Mouse (Mus musculus) cortical plate, adult 2 months (tissue): ENCODE measurements at regions not wholly inside any gene's neighbourhood (a gene's known extent, or its start where the extent isn't known, plus 50 kb on each side); places are given as distances from the start of the nearest gene placed in this dataset.

Experiments used
- H3K27ac ChIP-seq: fragments of 200-500 bp; 2 replicates; pipeline ENCODE4 v1.5.1; 2012; ENCODE audit warnings: low read length, control low read depth, inconsistent platforms; ENCODE audit not compliant: insufficient read depth
- H3K4me1 ChIP-seq: fragments of 200-500 bp; 2 replicates; pipeline ENCODE4 v1.6.1; 2011; ENCODE audit warnings: low read length; ENCODE audit not compliant: control insufficient read depth, insufficient read depth
- H3K4me3 ChIP-seq: fragments of 200-500 bp; 2 replicates; pipeline ENCODE4 v1.5.1; 2011; ENCODE audit warnings: mild to moderate bottlenecking, low read length, control low read depth; ENCODE audit not compliant: insufficient read depth
- CTCF ChIP-seq: fragments of 200-500 bp; IDR thresholded peaks from 2 replicates; pipeline ENCODE4 v1.5.1; 2011; ENCODE audit warnings: mild to moderate bottlenecking, control low read depth, low read length; ENCODE audit not compliant: insufficient read depth; ENCODE audit errors: extremely low read depth
- POLR2A ChIP-seq: fragments of 200-500 bp; IDR thresholded peaks from 2 replicates; pipeline ENCODE4 v1.6.1; 2011; ENCODE audit warnings: mild to moderate bottlenecking, low read length, control low read depth; ENCODE audit not compliant: insufficient read depth; ENCODE audit errors: extremely low read depth

DNA sequence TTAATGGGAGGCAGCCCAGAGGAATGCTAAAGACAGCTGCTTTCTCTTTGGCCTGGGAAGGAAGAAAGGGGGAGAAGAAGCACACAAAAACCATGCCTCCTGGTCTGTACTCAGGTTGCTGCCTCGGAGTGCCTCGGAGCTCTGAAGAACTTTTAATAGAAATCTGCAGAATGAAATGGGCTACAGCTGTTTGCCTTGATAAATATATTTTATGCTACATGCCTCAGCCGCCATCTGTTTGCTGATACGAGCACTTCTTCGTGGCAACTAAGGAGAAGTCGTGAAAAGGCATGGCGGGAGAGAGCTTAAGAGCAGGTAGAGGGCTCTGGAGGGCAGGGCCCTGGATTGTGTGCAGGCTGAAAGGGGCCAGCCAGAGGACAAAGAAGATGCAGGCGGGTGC lies 69.5 kb upstream of the Kirrel3 start:
- peaks cover 10% of the 10 kb centered on the region; the same call in 1 of the 2 replicates for H3K4me1 ChIP-seq
- TF ChIP-seq POLR2A (no peak), CTCF (no peak)
- no peak overlapping the region for H3K27ac ChIP-seq
- H3K4me3 ChIP-seq, result no peak overlapping the region

DNA sequence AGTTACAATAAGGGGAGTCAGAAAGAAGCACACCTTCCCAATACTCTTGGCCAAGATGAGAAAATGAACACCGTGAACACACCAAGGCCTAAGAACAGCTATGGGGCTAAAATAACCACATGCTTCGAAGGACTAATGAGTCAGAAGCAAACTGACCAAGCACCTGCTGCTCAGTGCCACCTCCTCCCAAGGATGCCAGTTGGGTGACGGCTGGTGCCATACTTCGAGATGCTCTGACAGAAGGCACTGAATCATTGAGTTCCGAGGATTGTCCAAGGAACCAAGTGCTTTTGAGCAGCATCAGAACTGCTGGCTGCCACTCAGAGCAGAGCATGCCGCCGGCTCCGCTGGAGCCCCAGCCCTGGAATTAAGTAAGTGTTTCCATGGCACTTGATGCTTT lies 67.6 kb upstream of the Kirrel3 start:
- peaks cover 6% of the 10 kb centered on the region for H3K4me1 ChIP-seq
- no peak for TF ChIP-seq CTCF
- TF ChIP-seq POLR2A, result no peak

DNA sequence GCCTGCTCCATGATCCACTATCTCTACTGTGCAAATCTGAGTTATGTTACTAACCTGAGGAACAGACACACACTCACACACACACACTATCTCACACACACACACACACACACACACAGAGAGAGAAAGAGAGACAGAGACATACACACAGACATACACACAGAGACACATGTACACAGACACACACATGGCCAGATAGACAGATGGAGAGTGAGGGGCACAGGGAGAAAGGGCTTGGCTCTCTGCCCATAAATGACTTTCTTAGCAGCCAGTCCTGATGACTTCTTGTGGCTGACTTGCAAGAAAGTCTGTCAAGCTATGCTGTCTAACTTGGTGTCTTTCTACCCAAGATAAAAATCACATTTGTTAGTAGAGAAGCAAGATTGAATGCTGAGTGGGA lies 63.7 kb upstream of the Kirrel3 start:
- Histone ChIP-seq H3K4me1 (peaks cover 4% of the 10 kb centered on the region), H3K27ac (no peak overlapping the region), H3K4me3 (no peak overlapping the region)
- TF ChIP-seq CTCF (no peak), POLR2A (no peak)

More for the DNA sequence above, 67.6 kb upstream of the Kirrel3 start:
- Histone ChIP-seq H3K27ac (no peak overlapping the region), H3K4me3 (no peak overlapping the region)

DNA sequence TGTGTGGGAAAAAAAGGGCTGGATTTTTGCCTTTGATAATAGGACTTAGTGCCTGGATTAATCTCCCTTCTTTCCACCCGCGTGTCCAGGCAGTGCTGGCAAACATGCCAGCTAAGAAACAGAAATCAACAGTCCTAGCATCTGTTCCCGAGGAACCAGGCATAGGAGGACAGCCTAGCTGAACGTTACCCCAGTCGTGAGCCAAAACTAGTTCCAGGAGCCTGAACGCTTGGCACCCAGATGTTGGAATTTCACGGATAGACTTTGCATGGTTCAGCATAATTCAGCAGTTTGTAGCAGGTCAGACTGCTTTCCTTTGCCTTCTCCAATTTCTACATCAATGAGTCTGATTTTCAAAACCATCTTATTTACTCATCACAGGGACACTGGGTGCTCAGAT lies 62.6 kb upstream of the Kirrel3 start:
- Histone ChIP-seq H3K4me3 (no peak overlapping the region), H3K27ac (no peak overlapping the region), H3K4me1 (peaks cover 4% of the 10 kb centered on the region)
- TF ChIP-seq POLR2A (no peak), CTCF (no peak)

DNA sequence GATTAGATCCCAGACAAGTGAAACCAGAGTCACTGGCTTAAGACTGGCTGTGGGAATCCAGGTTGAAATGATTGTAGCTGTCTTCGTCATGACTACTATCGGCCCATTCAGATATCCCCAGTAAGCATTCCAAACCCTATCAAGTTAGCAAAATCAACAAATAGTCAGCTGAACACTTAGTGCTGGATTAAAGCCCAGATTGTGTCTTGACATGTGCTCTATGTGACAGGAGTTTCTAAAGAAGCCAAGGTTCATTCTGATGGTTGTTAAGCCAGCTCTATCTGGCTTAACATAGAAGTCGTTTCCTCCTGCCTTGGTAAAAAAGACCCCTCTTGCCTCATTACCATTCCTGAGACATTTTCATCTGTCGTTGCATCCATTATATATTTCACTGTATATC lies 59.1 kb upstream of the Kirrel3 start:
- TF ChIP-seq CTCF (no peak), POLR2A (no peak)
- H3K27ac ChIP-seq, result no peak overlapping the region

DNA sequence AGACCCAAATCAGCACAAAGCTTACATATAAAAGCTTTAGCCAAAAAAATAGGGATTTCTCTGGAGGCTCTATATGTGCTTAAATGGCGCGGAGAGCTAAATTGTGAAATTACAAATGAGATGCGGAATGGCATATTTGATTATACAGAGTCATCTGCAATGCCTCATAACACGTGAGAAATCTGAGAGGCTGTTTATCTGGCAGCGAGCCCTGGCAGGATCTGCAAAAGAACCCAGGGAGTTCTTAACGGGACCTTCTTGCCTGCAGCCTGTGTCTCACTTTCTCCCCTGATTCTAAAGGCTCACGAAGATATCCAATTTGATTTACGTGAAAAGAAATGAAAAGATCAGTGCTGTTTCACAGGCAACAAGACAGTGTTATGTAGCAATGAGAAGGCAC lies 58.0 kb upstream of the Kirrel3 start:
- Histone ChIP-seq H3K4me3 (no peak overlapping the region), H3K4me1 (peaks cover 2% of the 10 kb centered on the region; the same call in 1 of the 2 replicates), H3K27ac (no peak overlapping the region)
- no peak for TF ChIP-seq POLR2A

More for the DNA sequence above, 59.1 kb upstream of the Kirrel3 start:
- H3K4me3 ChIP-seq, result no peak overlapping the region
- H3K4me1 ChIP-seq, result peaks cover 4% of the 10 kb centered on the region
